Mouse (Mus musculus): Measurements from ENCODE around the gene Tcf21. TPM values are rescaled to one million over a fixed set of nuclear protein-coding genes. Genes with fewer than 3 reads are reported as not detected.

Tcf21 gene
- polyA plus RNA-seq, 1 experiment from 2014 or later: 4.4 TPM

- H3K27ac ChIP-seq (replicated peaks): no peak overlapping the region
- no peaks in the 10 kb centered on the region for H3K36me3 ChIP-seq (replicated peaks)
- no peaks in the 10 kb centered on the region for H3K4me1 ChIP-seq (replicated peaks)
- H3K27me3 ChIP-seq: peaks cover 53% of the 10 kb centered on the region
- no peak overlapping the region for H3K4me3 ChIP-seq (replicated peaks)
- no peak overlapping the region for H3K4me2 ChIP-seq
- 12% methylated on average over 6 of the region's 6 CpGs for WGBS (ENCODE audit: insufficient replicate concordance)
- H3K9me3 ChIP-seq (replicated peaks): no peaks in the 10 kb centered on the region
- no peak overlapping the region for H3K9ac ChIP-seq
- no peak for ATAC-seq (ENCODE audit: insufficient read depth)
Measured at GRCm38 (mm10) chr10:22822896-22823295, 2.9 kb upstream of the Tcf21 start.

- H3K4me1 ChIP-seq (replicated peaks): no peaks in the 10 kb centered on the region
- no peaks in the 10 kb centered on the region for H3K36me3 ChIP-seq (replicated peaks)
- ATAC-seq (ENCODE audit: insufficient read depth): no peak
- H3K9me3 ChIP-seq (replicated peaks): no peaks in the 10 kb centered on the region
- H3K9ac ChIP-seq: no peak overlapping the region
- no peak overlapping the region for H3K27ac ChIP-seq (replicated peaks)
- peaks cover 57% of the 10 kb centered on the region for H3K27me3 ChIP-seq
- WGBS (ENCODE audit: insufficient replicate concordance): 13% methylated on average over 5 of the region's 5 CpGs
- H3K4me2 ChIP-seq: no peak overlapping the region
- H3K4me3 ChIP-seq (replicated peaks): no peak overlapping the region
Measured at GRCm38 (mm10) chr10:22822486-22822885, 2.5 kb upstream of the Tcf21 start.

- ATAC-seq (ENCODE audit: insufficient read depth): no peak
- Histone ChIP-seq H3K27me3 (peaks cover 62% of the 10 kb centered on the region), H3K36me3 (replicated peaks) (no peaks in the 10 kb centered on the region), H3K4me3 (replicated peaks) (no peak overlapping the region), H3K27ac (replicated peaks) (no peak overlapping the region), H3K4me1 (replicated peaks) (no peaks in the 10 kb centered on the region), H3K9me3 (replicated peaks) (no peaks in the 10 kb centered on the region), H3K9ac (no peak overlapping the region), H3K4me2 (no peak overlapping the region)
- 9% methylated on average over 5 of the region's 5 CpGs for WGBS (ENCODE audit: insufficient replicate concordance)
Measured at GRCm38 (mm10) chr10:22821709-22822108, 1.7 kb upstream of the Tcf21 start.

GRCm38 (mm10) chr10:22821267-22821666 is 1.3 kb upstream of the Tcf21 start:
- WGBS (ENCODE audit: insufficient replicate concordance): 10% methylated on average over 1 of the region's 1 CpGs
- no peak for ATAC-seq (ENCODE audit: insufficient read depth)
- no peak overlapping the region for H3K4me2 ChIP-seq

GRCm38 (mm10) chr10:22820841-22821240 is 867 bp upstream of the Tcf21 start:
- no peak overlapping the region for H3K4me3 ChIP-seq (replicated peaks)
- H3K27ac ChIP-seq (replicated peaks): no peak overlapping the region
- H3K27me3 ChIP-seq: peaks cover 70% of the 10 kb centered on the region
- H3K4me1 ChIP-seq (replicated peaks): no peaks in the 10 kb centered on the region
- H3K4me2 ChIP-seq: no peak overlapping the region
- 39% methylated on average over 2 of the region's 2 CpGs for WGBS (ENCODE audit: insufficient replicate concordance)
- no peak for ATAC-seq (ENCODE audit: insufficient read depth)
- no peaks in the 10 kb centered on the region for H3K36me3 ChIP-seq (replicated peaks)
- H3K9me3 ChIP-seq (replicated peaks): no peaks in the 10 kb centered on the region
- no peak overlapping the region for H3K9ac ChIP-seq

More at GRCm38 (mm10) chr10:22821267-22821666, 1.3 kb upstream of the Tcf21 start:
- Histone ChIP-seq H3K27ac (replicated peaks) (no peak overlapping the region), H3K36me3 (replicated peaks) (no peaks in the 10 kb centered on the region), H3K9me3 (replicated peaks) (no peaks in the 10 kb centered on the region), H3K9ac (no peak overlapping the region), H3K27me3 (peaks cover 66% of the 10 kb centered on the region), H3K4me1 (replicated peaks) (no peaks in the 10 kb centered on the region), H3K4me3 (replicated peaks) (no peak overlapping the region)

GRCm38 (mm10) chr10:22819239-22819870 is 619 bp downstream of the Tcf21 start:
- Histone ChIP-seq H3K4me1 (replicated peaks) (no peaks in the 10 kb centered on the region), H3K4me2 (no peak overlapping the region), H3K9ac (no peak overlapping the region), H3K27ac (replicated peaks) (no peak overlapping the region), H3K9me3 (replicated peaks) (no peaks in the 10 kb centered on the region), H3K4me3 (replicated peaks) (peak overlapping the region; percentile 15; the same call in 1 of the 2 replicates), H3K36me3 (replicated peaks) (no peaks in the 10 kb centered on the region), H3K27me3 (peaks cover 85% of the 10 kb centered on the region)
- no peak for ATAC-seq (ENCODE audit: insufficient read depth)
- 2% methylated on average over 42 of the region's 42 CpGs for WGBS (ENCODE audit: insufficient replicate concordance)

GRCm38 (mm10) chr10:22818600-22819238 is 1.3 kb downstream of the Tcf21 start:
- ATAC-seq (ENCODE audit: insufficient read depth): no peak
- peak overlapping the region; percentile 15; the same call in 1 of the 2 replicates for H3K4me3 ChIP-seq (replicated peaks)
- no peak overlapping the region for H3K27ac ChIP-seq (replicated peaks)
- peaks cover 92% of the 10 kb centered on the region for H3K27me3 ChIP-seq
- H3K4me2 ChIP-seq: no peak overlapping the region
- no peak overlapping the region for H3K9ac ChIP-seq
- no peaks in the 10 kb centered on the region for H3K36me3 ChIP-seq (replicated peaks)
- H3K4me1 ChIP-seq (replicated peaks): no peaks in the 10 kb centered on the region
- 2% methylated on average over 12 of the region's 12 CpGs for WGBS (ENCODE audit: insufficient replicate concordance)
- no peaks in the 10 kb centered on the region for H3K9me3 ChIP-seq (replicated peaks)

- Histone ChIP-seq H3K27ac (replicated peaks) (no peak overlapping the region), H3K9ac (no peak overlapping the region), H3K4me1 (replicated peaks) (no peaks in the 10 kb centered on the region), H3K27me3 (peaks cover 93% of the 10 kb centered on the region), H3K36me3 (replicated peaks) (no peaks in the 10 kb centered on the region), H3K4me3 (replicated peaks) (0 out of 2 replicates have a peak overlapping the region, but pooled peaks have one; percentile 17), H3K4me2 (no peak overlapping the region), H3K9me3 (replicated peaks) (no peaks in the 10 kb centered on the region)
- 9% methylated on average over 4 of the region's 4 CpGs for WGBS (ENCODE audit: insufficient replicate concordance)
- ATAC-seq (ENCODE audit: insufficient read depth): no peak
Measured at GRCm38 (mm10) chr10:22817976-22818375, 2.0 kb downstream of the Tcf21 start.

- 1% methylated on average over 18 of the region's 18 CpGs for WGBS (ENCODE audit: insufficient replicate concordance)
- no peak overlapping the region for H3K27ac ChIP-seq (replicated peaks)
- H3K36me3 ChIP-seq (replicated peaks): no peaks in the 10 kb centered on the region
- no peak overlapping the region for H3K4me2 ChIP-seq
- H3K4me3 ChIP-seq (replicated peaks): peak overlapping the region; percentile 17; the same call in 1 of the 2 replicates
- H3K9ac ChIP-seq: no peak overlapping the region
- no peaks in the 10 kb centered on the region for H3K9me3 ChIP-seq (replicated peaks)
- peaks cover 89% of the 10 kb centered on the region for H3K27me3 ChIP-seq
- no peaks in the 10 kb centered on the region for H3K4me1 ChIP-seq (replicated peaks)
- no peak for ATAC-seq (ENCODE audit: insufficient read depth)
Measured at GRCm38 (mm10) chr10:22817561-22817960, 2.4 kb downstream of the Tcf21 start.

- Histone ChIP-seq H3K27ac (replicated peaks) (no peak overlapping the region), H3K9me3 (replicated peaks) (no peaks in the 10 kb centered on the region), H3K9ac (no peak overlapping the region), H3K27me3 (peaks cover 89% of the 10 kb centered on the region), H3K4me3 (replicated peaks) (no peak overlapping the region), H3K36me3 (replicated peaks) (no peaks in the 10 kb centered on the region), H3K4me2 (no peak overlapping the region; the same call in 1 of the 2 replicates), H3K4me1 (replicated peaks) (no peaks in the 10 kb centered on the region)
- ATAC-seq (ENCODE audit: insufficient read depth): no peak
- 1% methylated on average over 28 of the region's 28 CpGs for WGBS (ENCODE audit: insufficient replicate concordance)
Measured at GRCm38 (mm10) chr10:22816237-22816762, 3.7 kb downstream of the Tcf21 start.

- Histone ChIP-seq H3K9ac (no peak overlapping the region), H3K27ac (replicated peaks) (no peak overlapping the region), H3K4me2 (no peak overlapping the region), H3K36me3 (replicated peaks) (no peaks in the 10 kb centered on the region), H3K27me3 (peaks cover 85% of the 10 kb centered on the region), H3K4me3 (replicated peaks) (no peak overlapping the region), H3K4me1 (replicated peaks) (no peaks in the 10 kb centered on the region), H3K9me3 (replicated peaks) (no peaks in the 10 kb centered on the region)
- ATAC-seq (ENCODE audit: insufficient read depth): no peak
- 4% methylated on average over 19 of the region's 19 CpGs for WGBS (ENCODE audit: insufficient replicate concordance)
Measured at GRCm38 (mm10) chr10:22815461-22816236, 4.3 kb downstream of the Tcf21 start.
